Mouse (Mus musculus) small intestine, adult 10 weeks (tissue): Measurements from ENCODE around the gene Mdm1. TPM values are rescaled to one million over a fixed set of nuclear protein-coding genes. Genes with fewer than 3 reads are reported as not detected.

Source experiments
- polyA plus RNA-seq: library from polyadenylated mRNA; stranded (reverse); fragments of 350-450 nt; fragmentation: Illumina TruSeq; extraction: RNeasy Lipid Tissue Mini Kit (QIAGEN cat#74804); gene quantifications from one replicate; pipeline ENCODE4 v1.2.3, GENCODE M21; 2014; ENCODE audit warnings: low replicate concordance

Mdm1 gene
- polyA plus RNA-seq, result 3.2 TPM

GRCm38 (mm10) chr10:118141018-118141883, at the start of gene Mdm1:
Gene Mdm1 (plus strand): TSS chr10:118141811.

GRCm38 (mm10) chr10:118204642-118205041, 63.0 kb downstream of the Mdm1 start, which contains the start of gene Il22:
Gene Il22 (plus strand): TSS chr10:118204942.

Other genes with a start within 250 kb of the Mdm1 start
- gene Il22, start 63.1 kb downstream of the Mdm1 start, polyA plus RNA-seq, result not detected
- not detected for gene Gm32717, start 99.0 kb downstream of the Mdm1 start, polyA plus RNA-seq
- not detected for gene Gm32802, start 116.9 kb downstream of the Mdm1 start, polyA plus RNA-seq
- not detected for gene Iltifb, start 153.2 kb downstream of the Mdm1 start, polyA plus RNA-seq
- gene Gm9040, start 185.2 kb downstream of the Mdm1 start, polyA plus RNA-seq, result not detected
- not detected for gene Gm9044, start 190.6 kb downstream of the Mdm1 start, polyA plus RNA-seq
- not detected for gene Gm9045, start 196.0 kb downstream of the Mdm1 start, polyA plus RNA-seq
- gene Gm9046, start 201.4 kb downstream of the Mdm1 start, polyA plus RNA-seq, result not detected
- gene Gm9048, start 206.9 kb downstream of the Mdm1 start, polyA plus RNA-seq, result not detected
- not detected for gene Gm9049, start 212.3 kb downstream of the Mdm1 start, polyA plus RNA-seq